Mouse (Mus musculus): ENCODE results near the gene Nudt22.

Gene Nudt22

GRCm38 (mm10) chr19:6977759-6978638 is 17.9 kb downstream of the Nudt22 start:
- peak; percentile 39 for DNase-seq (ENCODE audit: low read depth, low spot score)

GRCm38 (mm10) chr19:6975537-6976521 is 20.1 kb downstream of the Nudt22 start, which contains the start of gene Plcb3:
Gene Plcb3 (minus strand): TSS chr19:6976470.
- peak; percentile 75 for DNase-seq (ENCODE audit: low read depth, low spot score)

GRCm38 (mm10) chr19:6974211-6975205 is 21.4 kb downstream of the Nudt22 start, which contains the start of gene Ppp1r14b:
Gene Ppp1r14b (plus strand): TSS chr19:6974968.
- peak; percentile 71 for DNase-seq (ENCODE audit: low read depth, low spot score)

GRCm38 (mm10) chr19:6973581-6974190 is 22.2 kb downstream of the Nudt22 start:
- DNase-seq (ENCODE audit: low read depth, low spot score), result no peak

- no peak for DNase-seq (ENCODE audit: low read depth, low spot score)
Measured at GRCm38 (mm10) chr19:6972247-6972917, 23.5 kb downstream of the Nudt22 start.

- DNase-seq (ENCODE audit: low read depth, low spot score), result no peak
Measured at GRCm38 (mm10) chr19:6971644-6972043, 24.3 kb downstream of the Nudt22 start.

- DNase-seq (ENCODE audit: low read depth, low spot score), result no peak
Measured at GRCm38 (mm10) chr19:6970460-6971085, 25.3 kb downstream of the Nudt22 start.

GRCm38 (mm10) chr19:6969665-6970381 is 26.1 kb downstream of the Nudt22 start:
- peak; percentile 39 for DNase-seq (ENCODE audit: low read depth, low spot score)

GRCm38 (mm10) chr19:6969291-6969664 is 26.6 kb downstream of the Nudt22 start:
- DNase-seq (ENCODE audit: low read depth, low spot score), result no peak

- DNase-seq (ENCODE audit: low read depth, low spot score), result no peak
Measured at GRCm38 (mm10) chr19:6968491-6969271, 27.2 kb downstream of the Nudt22 start.

- DNase-seq (ENCODE audit: low read depth, low spot score), result no peak
Measured at GRCm38 (mm10) chr19:6956461-6956860, 39.5 kb downstream of the Nudt22 start.

GRCm38 (mm10) chr19:6955424-6955823 is 40.5 kb downstream of the Nudt22 start:
- no peak for DNase-seq (ENCODE audit: low read depth, low spot score)

GRCm38 (mm10) chr19:6954046-6954445 is 41.9 kb downstream of the Nudt22 start:
- DNase-seq (ENCODE audit: low read depth, low spot score), result no peak

- DNase-seq (ENCODE audit: low read depth, low spot score), result no peak
Measured at GRCm38 (mm10) chr19:6952712-6953037, 43.2 kb downstream of the Nudt22 start.

- DNase-seq (ENCODE audit: low read depth, low spot score), result peak; percentile 77
Measured at GRCm38 (mm10) chr19:6951994-6952711, 43.8 kb downstream of the Nudt22 start.

- peak; percentile 98 for DNase-seq (ENCODE audit: low read depth, low spot score)
Measured at GRCm38 (mm10) chr19:6951381-6951968, 44.4 kb downstream of the Nudt22 start.

- peak; percentile 91 for DNase-seq (ENCODE audit: low read depth, low spot score)
Measured at GRCm38 (mm10) chr19:6950613-6951153, 45.2 kb downstream of the Nudt22 start.
